Mouse (Mus musculus) frontal cortex, postnatal 36 days (tissue): ENCODE measurements around the gene Olfr1110.
"Not testable (repeated sequence)": the region's sequence is repeated elsewhere in the genome, so short reads cannot be mapped to it uniquely, and the experiment has no call there.

Source experiments
- DNase-seq, 2 experiments: peaks; one replicate each; pipeline ENCODE4 v3.0.0; 2022; ENCODE audit warnings: low spot score in 2 of 2

Gene Olfr1110

GRCm38 (mm10) chr2:87140200-87140599 lies at the start of gene Olfr1110:
Olfr1110 (minus strand) TSS chr2:87140300.
- DNase-seq = no peak

DNA sequence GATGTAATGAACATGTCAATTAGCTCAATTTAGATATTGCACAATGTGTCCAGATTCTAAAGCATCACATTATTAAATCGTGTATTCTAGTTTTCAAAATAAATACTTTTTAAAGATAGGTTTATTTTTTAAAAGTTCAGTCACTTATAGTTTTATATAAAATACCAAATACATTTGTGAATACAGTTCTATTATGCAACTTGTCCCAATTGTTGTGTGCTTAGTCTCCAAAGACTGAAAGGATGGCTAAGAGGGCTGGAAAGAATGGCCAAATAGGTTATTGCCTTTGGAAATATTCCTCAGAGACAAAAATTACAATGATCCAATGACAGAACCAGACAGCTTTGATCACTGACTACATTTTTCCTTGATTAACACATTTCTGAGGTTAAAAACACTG lies 47.4 kb upstream of the Olfr1110 start, which contains the start of gene Olfr1112:
TSS of gene Olfr1112 (plus strand) at position 301 of the 400 bp plus-strand sequence.
- DNase-seq = no peak

- DNase-seq = not testable (repeated sequence)
Observed at GRCm38 (mm10) chr2:87167731-87168130, 27.6 kb upstream of the Olfr1110 start.

GRCm38 (mm10) chr2:87152524-87152923 lies 12.4 kb upstream of the Olfr1110 start, which contains the start of gene Olfr1111:
Olfr1111 (minus strand) TSS chr2:87152624.
- DNase-seq = no peak

GRCm38 (mm10) chr2:87114467-87114866 lies 25.6 kb downstream of the Olfr1110 start, which contains the start of gene Olfr259:
Olfr259 (minus strand) TSS chr2:87114567.
- no peak for DNase-seq

DNA sequence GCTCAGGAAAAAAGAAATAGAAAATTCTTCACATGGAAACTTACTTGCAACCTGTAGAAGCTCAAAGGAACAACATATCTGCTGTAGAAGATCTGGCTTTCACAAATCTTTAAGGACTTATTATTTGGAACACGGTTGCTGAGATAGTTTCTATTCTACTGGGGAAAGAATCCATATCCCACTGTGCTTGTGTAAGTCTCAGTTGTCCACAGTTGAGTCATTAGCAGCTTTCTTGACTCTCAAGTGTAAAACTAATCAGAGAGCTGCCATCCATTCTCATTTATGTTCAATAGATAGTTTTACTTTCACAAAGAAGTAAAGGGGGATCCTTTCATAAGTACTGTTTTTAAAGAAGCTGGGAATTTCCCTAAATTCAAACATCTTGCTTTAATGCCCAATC lies 44.2 kb downstream of the Olfr1110 start, which contains the start of gene Olfr1109:
TSS of gene Olfr1109 (minus strand) at position 101 of the 400 bp plus-strand sequence.
- DNase-seq = no peak
